Mouse (Mus musculus): Measurements from ENCODE around the gene 1700001C19Rik.

GRCm38 (mm10) chr17:47427316-47427715, 9.9 kb downstream of the 1700001C19Rik start:
- TF ChIP-seq CTCF (IDR thresholded peaks at IDR 0.05) (no peak), POLR2A (IDR thresholded peaks at IDR 0.05; ENCODE audit: insufficient read depth, low read depth, low read length) (no peak)

All from heart, adult 2 months (tissue).